Mouse (Mus musculus) spleen, postnatal 10 days (tissue): ENCODE data around the gene Rhog.
A peak's percentile ranks its signal among the peaks of the same experiment; 100 is the strongest.

ENCODE experiments used
- DNase-seq, 2 experiments: peaks; one replicate each; pipeline ENCODE4 v3.0.0; 2021 to 2022; ENCODE audit warnings: low spot score in 2 of 2

Rhog gene

DNA sequence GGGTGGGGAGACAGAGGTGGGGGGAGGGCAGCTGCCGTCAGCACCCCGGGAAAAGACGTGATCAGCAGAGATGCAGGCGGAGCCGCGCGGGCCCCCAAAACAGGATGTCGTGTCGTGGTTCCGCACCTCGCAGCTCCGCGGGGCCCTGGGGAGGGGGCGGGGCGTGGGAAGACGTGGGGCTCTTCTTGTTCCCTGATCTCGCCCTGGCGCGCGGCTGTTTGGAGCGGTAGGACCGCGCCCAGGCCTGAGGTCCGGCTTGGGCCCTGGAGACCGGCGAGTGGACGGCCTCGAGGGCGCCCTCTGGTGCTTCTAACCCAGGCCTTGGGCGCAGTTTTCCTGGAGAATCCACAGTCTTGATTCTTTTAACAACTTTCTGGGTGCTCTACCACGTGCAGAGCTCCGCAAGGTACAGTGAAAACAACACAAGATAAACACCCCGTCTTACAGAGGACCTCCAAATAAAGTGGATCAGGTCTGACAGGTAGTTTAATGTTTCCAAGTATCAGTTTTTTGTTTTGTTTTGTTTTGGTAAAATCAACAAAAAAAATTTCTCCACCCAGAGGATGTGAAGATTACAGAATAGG lies 5.1 kb downstream of the Rhog start:
- DNase-seq = peak; percentile 92 to 93

DNA sequence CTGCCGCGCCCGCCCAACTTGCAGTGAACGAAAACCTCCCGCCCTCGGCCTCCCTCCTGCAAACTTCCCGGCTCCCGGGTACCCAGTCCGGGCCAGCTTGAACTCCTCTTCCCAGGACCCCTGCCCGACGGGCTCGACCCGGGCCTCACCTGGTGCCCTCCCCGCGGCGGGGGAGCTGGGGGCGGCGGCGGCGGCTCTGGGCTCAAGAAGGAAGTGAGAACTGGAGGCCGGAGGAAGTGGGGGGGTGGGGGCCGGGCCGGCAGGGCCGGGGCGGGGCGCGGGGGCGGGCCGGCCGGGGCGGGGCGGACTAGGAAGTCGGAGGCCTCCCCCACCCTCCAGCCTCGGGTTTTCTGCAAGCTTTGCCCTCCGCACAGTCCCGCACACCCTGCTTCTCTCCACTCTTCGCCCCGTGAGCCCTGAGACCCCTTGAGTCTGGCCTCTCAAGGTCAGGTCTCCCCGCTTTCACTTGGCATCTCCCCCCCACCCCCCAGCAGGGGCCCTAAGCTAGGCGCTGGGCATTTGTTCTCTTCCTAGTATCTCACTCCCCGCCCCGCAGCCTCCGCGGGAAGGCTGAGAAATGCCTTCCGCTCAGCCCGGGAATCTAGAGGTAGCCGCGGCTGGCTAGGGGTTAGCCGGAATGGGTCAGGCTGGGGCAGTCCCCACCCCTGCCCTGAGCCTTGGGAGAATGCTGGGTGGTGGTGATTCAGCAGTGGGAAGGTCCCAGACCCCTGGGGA lies 5.8 kb downstream of the Rhog start:
- DNase-seq = peak; percentile 85 to 90

DNA sequence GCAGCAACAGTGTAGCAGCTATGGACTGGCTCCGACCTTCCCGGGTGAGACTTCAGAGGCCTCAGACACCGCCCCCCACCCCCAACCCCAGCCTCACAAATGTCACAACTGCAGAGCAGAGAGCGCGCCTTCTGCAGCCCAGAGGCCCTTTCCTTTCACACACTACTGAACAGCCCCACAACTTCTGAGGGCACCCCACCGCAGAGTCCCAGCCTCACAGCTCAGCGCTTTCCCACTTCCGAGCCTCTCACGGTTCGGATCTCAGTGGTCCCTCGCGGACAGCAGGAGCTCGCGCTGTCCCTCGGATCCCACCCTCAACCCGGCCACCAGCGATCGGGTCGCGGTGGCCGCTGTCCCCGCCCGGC lies 6.3 kb downstream of the Rhog start:
- DNase-seq = no peak

DNA sequence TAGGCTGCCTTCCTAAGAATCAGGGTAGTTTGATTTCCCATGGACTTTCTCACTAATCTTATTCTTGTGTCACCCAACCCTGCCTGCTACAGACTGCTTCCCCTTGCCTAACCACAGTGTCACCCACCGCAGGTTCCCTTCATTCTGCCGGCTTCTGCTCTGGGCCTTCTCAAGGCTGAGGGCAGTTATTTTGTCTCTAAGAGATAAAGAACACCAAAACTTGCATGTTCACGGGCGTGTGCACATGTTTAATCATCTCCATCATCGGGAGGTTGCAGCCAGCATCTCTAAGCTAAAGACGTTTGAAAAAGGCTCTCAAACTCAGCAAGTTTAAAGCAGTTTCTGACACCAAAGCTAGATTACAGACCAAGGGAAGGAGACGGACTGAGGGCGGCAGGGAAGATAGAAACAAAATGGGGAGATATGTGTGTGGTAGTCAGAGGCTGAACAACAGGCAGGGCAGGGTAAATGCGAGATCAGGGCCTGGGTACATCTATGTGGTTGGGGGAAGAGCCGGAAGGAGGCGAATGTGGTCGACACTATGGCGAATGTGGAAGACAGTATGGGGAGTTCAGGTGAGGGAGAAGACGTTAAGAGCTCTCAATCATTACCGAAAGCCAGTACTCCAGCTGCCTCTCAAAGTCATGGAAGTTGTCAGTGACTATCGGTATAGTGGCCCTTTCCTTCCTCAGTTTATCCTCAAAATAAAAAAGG lies 7.0 kb downstream of the Rhog start:
- DNase-seq = peak; percentile 53 to 65

DNA sequence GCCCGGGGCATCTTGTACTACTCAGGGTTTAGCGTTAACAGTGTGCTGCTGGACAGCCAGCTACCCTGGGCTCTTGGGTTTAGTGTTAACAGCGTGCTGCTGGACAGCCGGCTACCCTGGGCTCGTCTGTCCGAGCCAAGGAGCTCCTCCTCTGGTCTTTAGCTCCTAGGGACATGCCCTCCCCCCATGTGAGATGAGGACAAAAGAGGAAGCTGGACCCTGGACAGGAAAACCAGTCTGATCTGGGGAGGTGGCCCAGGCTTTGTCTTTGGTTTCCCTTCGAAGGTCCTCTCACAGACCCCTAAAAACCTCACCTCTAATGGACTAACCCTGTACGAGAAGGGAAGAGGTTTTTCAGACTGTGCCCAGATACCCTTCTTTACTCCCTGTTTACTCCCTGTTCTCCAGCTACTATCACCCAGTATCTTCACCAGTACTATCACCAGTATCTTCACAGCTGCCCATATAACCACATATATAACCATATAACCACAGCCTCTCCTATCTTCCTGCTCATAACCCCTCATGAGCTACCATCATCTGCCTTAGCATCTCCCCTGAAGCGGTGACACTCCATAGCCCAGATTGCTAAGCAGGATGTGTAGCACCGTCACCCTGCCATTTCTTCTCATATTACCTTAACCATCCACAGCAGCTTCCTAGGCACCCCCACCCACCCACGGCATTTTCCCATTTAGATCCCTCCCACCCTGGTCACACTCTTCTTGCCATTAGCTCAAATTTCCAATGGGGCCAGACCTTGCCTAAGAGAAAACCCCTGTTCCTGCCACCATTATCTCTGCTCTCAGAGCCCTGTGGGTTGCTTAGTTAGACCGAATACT lies 8.7 kb downstream of the Rhog start:
- DNase-seq = no peak

DNA sequence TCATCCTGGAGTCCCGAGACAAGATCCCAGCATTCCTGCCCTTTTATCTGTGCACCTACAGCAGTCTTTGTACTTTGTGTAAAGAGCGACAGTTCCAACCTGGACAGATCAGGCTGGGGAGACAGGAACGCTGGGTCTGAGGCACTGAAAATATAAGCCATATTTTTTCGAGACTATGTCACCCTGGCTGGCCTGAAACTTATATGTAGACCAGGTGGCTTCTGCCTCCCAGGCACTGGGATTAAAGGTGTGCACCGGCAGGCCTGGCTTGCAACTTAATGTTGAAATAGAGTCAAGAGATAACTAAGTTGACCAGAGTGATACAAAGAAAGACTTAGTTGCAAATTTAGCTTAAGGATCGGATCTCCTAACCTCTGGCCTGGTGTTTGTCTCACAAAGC lies 9.6 kb downstream of the Rhog start:
- no peak for DNase-seq

DNA sequence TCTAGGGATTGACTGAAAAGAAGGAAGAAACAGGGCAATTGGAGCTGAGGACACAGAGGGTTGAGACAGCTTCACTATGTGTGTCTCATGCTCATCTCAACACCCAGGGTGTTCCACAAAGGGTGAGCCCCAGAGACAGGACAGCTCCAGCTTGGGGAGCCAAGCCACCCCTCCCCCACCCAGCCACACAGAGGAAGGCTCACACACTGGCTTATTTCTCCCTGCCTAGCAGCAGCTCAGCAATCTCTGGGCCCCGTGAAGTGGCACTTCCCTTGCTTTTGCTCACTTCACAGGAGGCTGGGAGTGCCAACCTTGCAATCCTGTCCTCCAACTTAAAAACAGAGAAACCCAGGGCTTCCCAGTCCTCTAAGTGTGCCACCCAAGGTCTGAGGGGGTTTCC lies 10.1 kb downstream of the Rhog start:
- peak in 1 of 2 experiments; percentile 56 for DNase-seq

DNA sequence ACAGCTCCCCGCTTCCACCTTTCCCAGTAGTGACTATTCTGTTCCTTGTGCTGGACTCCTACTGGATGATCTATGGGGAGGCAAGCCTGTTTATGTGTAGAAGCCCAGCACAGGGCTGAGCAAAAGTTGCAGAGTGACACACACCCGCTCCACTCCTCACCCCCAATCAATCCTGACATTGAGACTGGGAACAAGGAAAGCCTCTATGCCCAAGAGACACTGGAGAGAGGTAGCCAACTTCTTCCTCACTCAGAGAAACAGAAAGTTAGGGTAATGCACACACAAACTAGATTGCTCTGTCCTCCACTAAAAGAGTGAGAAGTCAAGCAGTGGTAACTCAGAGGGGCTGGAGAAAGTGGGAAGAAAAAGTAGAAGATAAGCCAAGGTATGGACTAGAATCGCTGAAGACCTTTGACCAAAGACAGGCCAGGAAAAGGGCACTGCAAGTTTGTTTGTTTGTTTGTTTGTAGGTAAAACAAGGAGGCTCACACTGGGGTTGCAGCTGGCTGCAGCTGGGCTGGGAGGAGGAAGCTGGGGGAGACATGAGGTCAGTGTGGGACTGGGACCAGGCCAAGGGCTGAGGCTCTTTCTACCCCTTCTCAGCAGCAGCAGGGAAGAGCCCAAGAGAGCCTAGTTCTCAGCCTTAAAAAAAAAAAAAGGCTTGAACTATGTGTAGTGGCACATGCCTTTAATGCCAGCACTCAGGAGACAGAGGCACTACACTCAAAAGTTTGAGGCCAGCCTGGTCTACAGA lies 10.9 kb downstream of the Rhog start:
- no peak for DNase-seq

DNA sequence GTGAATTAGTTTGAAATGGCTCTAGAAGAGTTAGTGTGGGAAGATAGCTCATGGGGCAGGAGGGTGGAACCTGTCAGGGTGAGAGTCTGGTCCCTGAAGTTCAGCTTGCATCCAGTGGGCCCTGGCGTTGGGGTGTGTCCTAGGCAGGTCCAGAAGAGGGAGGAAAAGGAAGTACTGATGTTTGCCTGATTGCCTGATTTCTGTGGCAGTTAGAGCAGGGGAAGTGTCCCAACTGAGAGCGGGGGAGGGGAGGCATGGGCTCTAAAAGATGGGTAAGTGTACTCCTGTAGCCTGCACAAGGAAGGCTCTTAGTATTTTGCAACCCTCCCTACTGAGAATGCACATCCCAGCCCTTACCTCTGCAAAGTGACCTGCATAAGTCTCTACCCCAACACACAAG lies 12.0 kb downstream of the Rhog start:
- peak in 1 of 2 experiments; percentile 55 for DNase-seq

DNA sequence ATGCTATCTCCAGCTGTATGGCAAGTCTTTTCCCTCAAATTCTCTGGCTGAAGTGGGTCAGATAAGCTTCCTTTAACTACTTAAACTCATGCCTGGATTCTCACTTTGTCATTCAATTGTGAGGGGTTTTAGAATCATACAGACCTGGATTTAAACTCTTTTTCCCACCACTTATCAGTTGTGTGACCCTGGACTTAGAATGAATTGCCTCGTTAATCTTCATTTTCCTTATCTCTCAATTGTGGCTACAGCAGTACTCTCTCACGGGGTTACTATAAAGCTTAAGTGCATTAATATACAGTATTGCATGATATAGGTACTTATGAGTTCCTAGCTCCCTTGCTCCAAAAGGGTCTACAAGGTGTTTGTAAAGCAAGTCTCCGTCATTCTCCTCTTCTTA lies 12.9 kb downstream of the Rhog start:
- no peak for DNase-seq

DNA sequence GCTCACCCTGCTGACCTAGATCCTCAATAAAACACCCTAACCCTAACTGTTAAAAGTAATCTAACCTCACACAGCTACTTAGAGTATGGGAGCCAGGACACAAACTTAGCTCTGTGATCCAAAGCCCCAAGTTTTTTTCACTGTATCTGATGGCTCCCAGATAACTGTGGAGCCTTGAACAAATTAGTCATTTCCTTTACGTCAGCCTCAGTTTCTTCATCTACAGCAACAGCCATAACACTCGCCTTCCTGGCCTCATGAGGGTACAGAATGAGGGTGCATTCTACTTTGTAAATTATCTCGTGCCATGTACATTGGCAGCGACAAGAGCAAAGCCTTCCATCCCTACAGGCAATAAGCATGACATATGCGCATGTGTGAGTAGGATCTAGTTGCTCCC lies 13.5 kb downstream of the Rhog start:
- no peak for DNase-seq

DNA sequence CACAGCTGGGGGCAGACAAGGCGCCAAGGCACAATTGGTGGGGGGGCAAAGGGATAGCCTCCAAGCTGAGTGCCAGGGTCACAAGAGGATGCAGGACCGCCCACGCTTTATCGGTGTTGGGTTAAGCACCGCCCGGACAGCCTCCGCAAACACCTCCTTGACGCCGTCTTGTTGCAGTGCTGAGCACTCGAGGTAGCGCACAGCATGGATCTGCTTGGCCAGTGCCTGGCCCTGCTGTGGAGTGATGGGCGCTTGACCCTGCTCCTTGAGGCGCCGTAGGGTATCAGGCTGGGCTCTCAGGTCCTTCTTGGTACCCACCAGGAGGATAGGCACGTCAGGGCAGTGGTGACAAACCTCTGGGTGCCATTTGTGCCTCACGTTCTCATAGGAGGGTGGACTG lies 16.3 kb downstream of the Rhog start:
- no peak for DNase-seq

DNA sequence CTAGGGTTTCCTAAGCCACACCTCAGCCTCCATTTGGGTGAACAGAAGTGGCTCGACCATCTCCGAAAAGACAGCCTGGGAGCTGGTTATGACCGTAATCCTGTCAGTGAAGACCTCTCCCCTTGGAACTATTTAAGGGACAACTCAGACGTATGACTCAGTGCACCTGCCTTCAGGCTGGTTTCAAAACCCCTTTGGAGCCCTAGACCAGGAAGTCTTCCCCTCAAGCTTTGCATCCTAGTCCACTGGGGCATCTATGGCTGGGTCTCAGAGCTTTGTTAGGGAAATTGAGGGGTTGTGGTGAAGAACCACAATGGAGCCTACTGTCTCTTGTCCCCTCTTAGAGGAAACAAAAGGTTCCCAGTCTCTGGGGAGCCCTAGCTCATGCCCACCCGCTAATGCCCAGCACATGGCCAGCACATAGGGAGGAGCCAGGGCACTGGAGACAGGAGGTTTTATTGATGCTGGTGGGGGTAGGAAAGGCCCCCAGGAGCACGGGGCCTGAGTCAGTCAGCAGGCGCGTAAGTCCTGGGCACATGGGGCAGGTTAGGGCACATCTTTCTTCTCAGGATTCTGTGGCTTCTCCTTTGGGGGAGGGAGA lies 17.1 kb downstream of the Rhog start:
- no peak for DNase-seq

DNA sequence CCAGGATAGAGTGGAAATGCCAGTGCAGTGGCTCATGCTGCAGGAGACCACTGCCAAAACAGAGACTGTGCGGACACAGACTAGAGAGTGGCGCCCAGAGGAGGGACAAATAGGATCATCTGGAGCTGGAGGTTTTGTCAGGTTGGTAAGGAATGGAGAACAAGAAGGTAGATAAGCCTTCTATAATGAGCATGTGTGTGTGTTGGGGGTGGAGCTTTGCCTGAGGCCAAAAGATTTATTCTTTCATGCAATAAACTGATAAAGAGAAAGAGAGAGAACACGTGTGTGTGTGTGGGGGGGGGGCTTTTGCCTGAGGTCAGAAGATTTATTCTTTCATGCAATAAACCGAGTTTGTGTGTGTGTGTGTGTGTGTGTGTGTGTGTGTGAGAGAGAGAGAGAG lies 22.8 kb downstream of the Rhog start:
- DNase-seq = no peak

DNA sequence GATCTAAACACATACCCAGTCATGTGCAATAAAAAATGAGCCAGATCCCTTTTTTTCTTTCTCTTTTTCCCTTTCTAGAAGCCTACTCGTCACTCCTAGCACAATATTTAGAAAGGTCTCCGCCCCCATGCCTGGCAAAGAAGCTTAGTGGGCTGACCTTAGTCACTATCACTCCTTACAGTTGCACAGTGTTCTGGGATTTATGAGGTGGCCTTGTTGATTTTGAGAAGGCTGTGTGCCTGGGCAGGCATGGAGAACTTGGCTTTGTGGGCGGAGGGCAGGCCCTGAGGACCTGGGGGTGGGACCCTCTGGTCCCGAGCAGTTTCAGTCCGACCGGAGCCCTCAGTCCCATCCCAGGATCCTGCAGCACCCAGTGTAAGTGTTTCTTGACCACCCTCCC lies 26.0 kb downstream of the Rhog start:
- DNase-seq = no peak

DNA sequence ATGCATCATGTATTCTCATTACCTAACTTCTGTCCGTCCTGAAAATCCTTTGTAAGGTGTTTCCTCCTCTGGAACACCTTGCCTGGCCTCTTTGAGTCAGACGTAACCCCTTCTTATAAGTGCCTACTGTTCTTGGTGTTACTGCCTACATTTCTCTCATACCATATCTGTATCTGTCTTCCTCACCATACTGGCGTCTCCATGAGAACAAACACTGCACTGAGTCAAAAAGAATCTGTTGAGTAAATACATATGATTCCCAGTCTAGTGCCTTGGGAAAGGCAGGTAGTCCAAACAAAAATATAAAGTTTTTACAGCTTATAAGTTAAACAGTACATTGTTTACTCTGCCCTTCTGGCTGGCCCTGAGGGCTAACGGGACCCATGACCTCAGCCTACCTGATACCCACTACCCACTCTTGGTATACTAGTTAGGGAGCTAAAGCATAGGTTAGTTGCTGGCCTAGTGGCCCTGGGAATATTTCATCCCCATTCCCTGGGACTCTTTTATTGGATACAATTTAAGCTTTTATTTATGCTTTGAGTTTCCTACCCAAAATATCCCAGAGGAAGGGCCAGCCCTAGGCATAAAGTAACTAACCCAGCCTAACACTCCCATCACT lies 27.7 kb downstream of the Rhog start:
- no peak for DNase-seq

DNA sequence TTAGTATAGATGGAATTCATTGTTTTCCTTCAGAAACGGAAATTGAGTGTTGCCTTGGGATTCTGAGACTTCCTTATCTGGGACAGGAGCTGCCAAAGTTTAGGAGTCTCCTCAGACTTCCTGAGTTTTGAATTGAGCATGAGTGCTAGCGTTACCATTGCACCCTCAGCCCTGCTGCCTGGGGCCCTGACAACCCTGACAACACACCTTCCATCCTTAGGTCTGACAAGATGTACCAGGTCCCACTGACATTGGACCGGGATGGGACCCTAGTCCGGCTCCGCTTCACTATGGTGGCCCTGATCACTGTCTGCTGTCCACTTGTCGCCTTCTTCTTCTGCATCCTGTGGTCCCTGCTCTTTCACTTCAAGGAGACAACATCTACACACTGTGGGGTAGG lies 29.8 kb downstream of the Rhog start:
- no peak for DNase-seq

DNA sequence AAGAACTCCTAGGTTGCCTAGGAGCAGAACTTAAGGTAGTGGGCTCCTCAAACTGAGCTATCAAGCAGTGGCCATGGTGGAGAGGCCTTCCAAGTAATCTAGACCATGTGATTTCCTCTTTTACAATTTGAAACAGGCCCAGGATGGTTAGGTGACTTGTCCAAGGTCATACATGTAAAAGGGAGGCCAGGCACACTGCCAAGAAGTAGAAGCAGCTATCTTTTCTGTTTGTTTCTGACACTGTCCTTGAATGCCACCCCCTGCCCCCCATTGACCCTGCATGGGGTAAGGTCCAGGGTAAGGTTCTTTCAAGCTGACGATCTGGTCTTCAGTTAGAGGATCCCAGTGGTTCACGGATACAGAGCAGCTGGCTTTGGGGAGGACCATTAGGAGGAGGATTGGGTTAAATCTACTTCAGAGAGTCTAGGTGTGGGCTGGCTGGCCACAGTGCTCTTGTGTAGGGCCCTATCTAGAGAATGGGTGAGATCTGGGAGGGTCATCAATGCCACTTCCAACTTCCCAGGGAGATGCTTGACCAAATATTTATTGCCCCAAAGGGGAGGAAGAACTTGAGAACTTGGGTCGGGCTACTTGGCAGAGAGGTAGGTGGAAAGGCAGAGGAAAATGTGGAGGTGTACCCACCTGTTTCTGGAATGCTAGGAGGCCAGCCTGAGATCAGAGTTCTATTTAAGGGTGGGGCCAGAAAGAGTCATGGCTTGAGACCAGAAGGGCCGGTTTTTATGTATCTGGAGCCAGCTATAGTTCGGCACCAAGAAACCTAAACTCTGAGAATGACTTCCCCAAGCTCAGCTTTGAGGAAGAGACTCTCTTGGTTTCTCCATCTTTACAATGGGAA lies 31.7 kb downstream of the Rhog start:
- no peak for DNase-seq

DNA sequence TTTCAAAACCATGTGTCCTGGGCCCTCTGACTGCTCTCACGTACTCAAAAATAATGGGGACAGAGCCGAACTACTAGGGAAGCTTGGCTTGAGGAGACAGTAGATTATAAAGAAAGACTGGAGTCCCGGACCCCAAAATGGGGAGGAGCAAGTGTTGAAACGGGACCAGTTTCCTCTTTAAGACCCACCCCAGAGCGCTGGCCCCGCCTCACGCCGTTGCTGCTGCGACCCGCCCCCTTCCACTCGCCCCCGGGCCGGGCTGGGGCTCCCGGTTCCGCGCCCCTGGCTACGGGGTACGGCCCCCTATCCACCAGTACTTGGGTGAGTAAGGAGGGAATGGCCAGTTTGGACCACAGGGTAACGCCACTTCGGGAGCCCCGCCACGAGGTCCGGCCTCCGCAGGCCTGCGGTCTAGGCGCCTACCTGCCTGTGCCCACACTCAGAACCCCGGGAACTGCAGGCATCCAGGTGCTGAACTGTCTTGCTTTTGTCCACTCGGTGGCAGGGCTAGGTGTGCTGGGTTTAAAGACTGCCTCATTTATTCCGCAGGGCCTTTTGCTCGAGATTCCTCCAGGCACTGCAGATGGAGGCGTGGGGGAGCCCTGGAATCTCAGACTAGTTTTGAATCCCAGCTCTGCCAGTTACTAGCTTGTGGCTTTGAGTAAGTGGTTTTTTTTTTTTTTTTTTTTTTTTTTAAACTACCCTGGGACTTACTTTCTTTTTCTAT lies 32.9 kb downstream of the Rhog start:
- peak; percentile 56 to 65 for DNase-seq
